Mouse (Mus musculus) lung, adult 2 months (tissue): ENCODE data around the gene Atg5.

ENCODE experiments used
- CTCF ChIP-seq: fragments of 200-500 bp; IDR thresholded peaks from 2 replicates; pipeline ENCODE4 v1.5.1; 2011; ENCODE audit warnings: mild to moderate bottlenecking, low read length, control low read depth; ENCODE audit not compliant: insufficient read depth
- POLR2A ChIP-seq: fragments of 200-500 bp; IDR thresholded peaks from 2 replicates; pipeline ENCODE4 v1.6.1; 2011; ENCODE audit warnings: low read depth, mild to moderate bottlenecking, control low read depth, low read length, borderline replicate concordance; ENCODE audit errors: extremely low read depth

- TF ChIP-seq CTCF: no peak
- TF ChIP-seq POLR2A: no peak
Observed at GRCm38 (mm10) chr10:44392855-44393254, 124.7 kb downstream of the Atg5 start.
